Mouse (Mus musculus) layer of hippocampus, postnatal 14 days (tissue): ENCODE data around the gene Etv3. TPM values are rescaled to one million over a fixed set of nuclear protein-coding genes. Genes with fewer than 3 reads are reported as not detected.

Source experiments
- DNase-seq, 2 experiments: peaks; one replicate each; pipeline ENCODE4 v3.0.0; 2021 to 2022; ENCODE audit warnings: low spot score in 2 of 2, mixed read lengths in 1 of 2
- total RNA-seq, 2 experiments: library from RNA; stranded (reverse); gene quantifications; 2 replicates each; pipeline ENCODE4 v1.2.3; 2021

The Etv3 gene
- total RNA-seq, 2 experiments from 2014 or later: 18.0 to 18.2 TPM

DNA sequence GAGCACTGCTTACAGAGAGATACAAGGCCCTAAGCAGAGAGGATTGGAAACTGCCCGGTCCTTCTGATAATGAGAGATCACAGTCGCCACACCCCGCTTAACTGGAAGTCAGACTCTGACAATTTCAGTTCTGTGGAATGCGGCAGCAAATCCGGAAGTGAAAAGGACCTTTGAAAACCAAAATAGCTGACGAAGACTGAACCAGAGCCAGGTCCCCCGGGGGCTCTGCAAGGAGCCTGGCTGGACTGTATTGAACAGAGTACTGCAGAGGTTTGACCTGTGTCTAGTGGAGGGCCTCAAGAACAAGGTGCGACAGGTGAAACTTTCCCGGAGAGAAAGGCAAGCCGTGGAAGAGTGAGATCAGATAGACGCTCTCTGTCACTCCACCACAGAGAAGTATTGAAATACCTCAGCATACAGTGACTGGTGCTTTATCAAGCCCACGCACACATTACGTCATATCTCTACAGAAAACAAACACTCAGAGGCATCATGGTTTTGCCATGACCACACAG lies 9.6 kb upstream of the Etv3 start:
- DNase-seq: no peak

DNA sequence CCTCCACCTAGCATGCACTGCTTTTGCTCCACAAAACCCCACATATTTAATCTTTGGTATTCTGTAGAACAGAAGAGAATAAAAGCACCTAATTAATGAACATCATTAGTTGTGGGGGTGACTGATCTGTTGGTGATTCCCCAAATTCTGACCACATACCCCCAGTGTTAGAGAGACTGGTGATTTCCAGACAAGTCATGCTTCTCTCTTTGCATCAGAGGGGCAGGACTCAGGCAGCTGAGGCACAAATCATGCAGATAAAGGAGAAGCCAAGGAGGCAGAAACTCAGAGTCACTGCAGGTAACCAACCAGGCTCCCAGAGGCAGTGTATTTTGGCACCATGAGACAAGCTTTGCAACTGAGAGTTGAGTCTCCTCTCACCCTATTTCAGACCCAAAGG lies 6.8 kb upstream of the Etv3 start:
- no peak for DNase-seq

DNA sequence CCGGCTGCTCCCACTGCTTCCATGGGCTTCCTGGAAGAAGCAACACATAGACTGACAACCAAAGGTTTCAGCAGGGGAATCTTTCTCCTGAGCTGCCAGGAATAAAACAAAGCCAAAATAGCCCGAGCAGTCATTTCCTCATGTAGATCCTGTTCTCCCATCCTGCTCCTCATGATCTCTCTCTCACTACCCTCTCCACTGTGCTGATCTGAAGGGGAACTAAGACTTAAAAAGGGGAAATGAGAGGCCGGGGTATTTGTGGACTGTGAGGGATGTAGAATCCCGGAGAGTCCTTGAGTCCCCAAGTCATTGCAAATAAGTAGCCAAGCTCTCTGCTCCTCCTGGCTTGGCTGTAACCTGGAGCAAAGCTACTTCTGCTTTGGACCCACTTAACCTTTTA lies 4.1 kb upstream of the Etv3 start:
- no peak for DNase-seq

- DNase-seq: no peak
Observed at GRCm38 (mm10) chr3:87521833-87522232, 3.4 kb upstream of the Etv3 start.

DNA sequence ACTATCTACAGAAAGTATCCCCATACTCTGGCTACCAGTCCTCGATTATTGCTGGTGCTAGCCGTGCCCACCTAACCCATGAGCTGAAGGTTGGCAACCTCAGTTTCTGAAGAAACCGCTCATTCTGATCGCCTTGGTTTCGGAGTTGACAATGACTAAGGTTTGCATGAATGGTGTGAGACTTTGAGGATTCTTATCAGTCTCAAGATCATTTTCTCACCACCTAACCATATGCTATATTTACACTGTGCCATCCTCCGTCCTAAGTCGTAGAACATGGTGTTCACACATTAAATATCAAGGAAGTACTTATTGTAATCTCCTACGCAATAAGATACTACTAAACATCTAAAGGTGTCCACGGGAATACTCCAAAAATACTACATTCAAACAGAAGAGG lies 1.5 kb upstream of the Etv3 start:
- no peak for DNase-seq

- no peak for DNase-seq
Observed at GRCm38 (mm10) chr3:87525837-87526570, 797 bp downstream of the Etv3 start.

GRCm38 (mm10) chr3:87527139-87527538 lies 1.9 kb downstream of the Etv3 start:
- DNase-seq: no peak

DNA sequence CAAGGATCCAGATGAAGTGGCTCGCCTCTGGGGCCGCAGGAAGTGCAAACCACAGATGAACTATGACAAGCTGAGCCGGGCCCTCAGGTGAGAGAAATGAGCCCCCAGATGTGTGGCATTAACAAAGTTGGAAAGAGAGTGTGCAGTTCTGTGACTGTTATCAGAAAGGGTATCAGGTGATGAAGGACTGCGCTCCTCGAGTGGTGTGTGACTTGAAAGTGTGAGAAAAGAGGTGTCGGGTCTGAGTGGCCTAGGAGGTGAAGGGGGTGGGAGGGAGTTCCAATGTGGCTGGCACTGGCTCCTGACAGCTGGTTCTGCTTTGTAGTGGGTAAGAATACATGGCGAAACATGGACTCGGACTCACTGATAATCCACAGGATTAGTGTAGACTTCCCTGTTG lies 2.8 kb downstream of the Etv3 start:
- no peak for DNase-seq

DNA sequence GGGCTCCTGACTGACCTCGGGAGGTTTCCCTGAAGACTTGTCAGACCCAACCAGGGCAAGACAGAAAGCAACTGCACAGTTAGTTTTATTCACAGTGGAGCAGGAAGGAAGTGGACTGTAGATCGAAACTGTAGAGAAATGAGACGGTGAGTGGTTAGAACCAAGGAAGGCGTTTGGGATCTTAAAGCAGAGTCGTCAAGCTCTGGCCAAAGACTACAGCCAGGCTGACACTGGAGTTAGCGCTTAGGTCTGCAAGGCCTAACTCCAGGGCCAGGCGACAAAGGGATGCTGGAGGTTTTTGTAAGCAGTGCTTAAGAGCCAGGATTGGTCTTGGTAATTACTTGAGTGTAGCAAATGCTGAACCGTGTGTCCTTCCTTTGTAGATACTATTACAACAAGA lies 3.6 kb downstream of the Etv3 start:
- DNase-seq: no peak

DNA sequence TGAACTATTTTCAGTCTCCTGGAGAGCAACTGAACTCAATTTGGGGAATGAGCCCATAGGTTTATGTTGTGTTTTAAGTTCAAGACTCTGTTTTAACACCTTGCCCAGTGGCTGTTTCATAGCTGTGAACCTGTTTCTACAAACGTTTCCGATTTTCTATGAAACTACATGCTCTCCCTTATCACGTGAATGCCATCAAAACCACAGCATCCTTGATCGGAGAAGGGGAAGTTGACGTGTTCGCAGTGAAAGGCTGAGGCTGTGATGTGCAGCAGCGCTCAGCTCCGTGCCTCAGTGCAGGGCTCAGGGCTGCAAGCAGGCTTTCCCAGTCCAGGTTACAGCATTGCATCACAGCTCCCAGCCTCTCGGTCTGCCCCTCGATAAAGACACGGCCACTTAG lies 4.4 kb downstream of the Etv3 start:
- no peak for DNase-seq

DNA sequence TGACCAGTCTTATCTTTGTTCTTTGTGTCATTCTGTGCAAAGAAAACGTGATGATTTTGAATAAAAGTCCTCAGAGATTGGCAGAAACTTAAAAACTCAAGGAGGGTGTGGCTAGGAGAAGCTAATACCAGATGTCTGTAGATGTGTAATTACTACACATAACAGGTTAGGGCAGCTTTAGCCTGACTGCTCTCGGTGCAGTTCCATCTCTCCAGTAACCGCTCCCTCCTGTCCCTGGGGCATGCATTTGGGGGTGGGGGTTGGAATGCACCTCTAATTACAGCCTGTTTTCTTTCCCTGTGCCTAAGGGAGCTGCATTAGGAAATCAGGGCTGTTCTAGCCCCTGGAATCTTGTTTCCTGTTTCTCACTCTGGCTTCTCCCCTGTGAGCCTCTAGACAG lies 5.0 kb downstream of the Etv3 start:
- DNase-seq: no peak

DNA sequence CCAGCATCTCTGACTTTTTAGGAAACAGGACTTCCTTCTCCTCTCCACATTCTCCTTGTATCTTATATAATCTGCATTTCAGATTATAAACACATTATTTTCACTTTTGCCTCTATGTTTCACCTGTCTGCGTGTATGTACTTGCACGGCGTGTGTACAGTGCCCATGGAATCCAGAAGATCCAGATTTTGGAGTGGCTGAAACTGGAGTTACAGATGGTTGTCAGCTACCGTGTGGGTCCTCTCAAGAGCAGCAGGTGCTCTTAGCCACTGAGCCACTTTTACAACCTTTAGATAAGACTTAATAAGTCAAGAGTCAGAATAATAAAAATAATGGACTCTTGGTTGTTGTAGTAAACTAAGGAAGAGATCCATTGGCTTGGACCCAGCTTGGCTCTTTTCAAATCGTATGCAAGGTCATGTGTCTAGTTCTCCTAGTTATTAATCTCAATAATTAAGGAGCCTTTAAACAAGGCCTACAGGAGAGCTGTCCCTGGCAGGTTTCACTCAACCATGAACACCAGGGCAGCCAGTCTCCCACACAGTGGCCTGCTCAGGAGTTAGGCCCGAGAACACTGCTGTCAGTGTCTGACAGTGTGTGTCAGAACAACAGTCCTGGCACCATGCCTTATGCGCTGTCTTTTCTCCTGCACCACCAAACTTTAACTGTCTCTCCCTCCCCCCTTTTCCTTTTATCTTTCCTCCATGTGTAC lies 8.6 kb downstream of the Etv3 start:
- no peak for DNase-seq

- no peak for DNase-seq
Observed at GRCm38 (mm10) chr3:87538034-87538433, 12.8 kb downstream of the Etv3 start.

- DNase-seq: no peak
Observed at GRCm38 (mm10) chr3:87540028-87540675, 14.9 kb downstream of the Etv3 start.

- DNase-seq: no peak
Observed at GRCm38 (mm10) chr3:87540714-87541113, 15.5 kb downstream of the Etv3 start.

- no peak for DNase-seq
Observed at GRCm38 (mm10) chr3:87542481-87543215, 17.4 kb downstream of the Etv3 start.

GRCm38 (mm10) chr3:87545554-87545953 lies 20.3 kb downstream of the Etv3 start:
- DNase-seq: no peak

DNA sequence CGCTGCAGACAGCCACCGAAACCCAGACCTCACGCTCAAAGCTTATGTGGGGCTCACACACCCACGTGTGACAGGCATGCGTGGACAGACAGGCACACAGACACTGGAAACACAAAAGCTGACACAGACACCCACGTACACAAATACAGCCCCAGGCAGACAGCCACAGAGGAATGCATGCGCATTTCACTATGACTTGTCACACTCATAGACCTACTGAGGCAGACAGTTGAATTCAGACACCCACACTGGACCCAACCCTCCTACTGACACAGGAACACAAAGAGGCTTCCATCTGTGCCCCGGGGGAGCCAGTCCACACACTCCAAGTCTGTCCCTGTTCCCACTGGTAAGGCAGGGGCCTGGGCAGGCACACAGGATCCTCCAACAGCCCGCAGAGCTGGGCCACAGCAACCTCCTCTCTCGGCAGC lies 21.1 kb downstream of the Etv3 start:
- DNase-seq: peak; percentile 20 to 42

GRCm38 (mm10) chr3:87549908-87550307 lies 24.7 kb downstream of the Etv3 start:
- DNase-seq: no peak

DNA sequence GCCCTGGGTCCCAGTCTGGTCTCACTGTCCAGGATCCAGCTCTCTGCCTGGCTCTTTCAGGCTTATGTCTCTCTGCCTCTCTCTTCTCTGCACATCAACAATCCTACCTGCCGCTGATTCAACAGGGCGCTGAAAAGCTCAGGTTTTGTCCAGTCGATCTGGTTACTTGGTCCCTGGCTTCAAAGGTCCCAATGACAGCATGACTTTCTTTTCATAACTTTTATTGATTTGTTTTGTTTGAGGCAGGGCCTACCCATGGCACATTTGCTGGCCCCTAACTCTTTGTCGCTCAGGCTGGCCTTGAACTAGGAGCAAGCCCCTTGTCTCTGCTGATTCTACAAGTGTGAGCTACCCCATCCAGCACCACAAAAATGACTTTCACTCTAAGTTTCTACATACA lies 27.1 kb downstream of the Etv3 start:
- DNase-seq: no peak

DNA sequence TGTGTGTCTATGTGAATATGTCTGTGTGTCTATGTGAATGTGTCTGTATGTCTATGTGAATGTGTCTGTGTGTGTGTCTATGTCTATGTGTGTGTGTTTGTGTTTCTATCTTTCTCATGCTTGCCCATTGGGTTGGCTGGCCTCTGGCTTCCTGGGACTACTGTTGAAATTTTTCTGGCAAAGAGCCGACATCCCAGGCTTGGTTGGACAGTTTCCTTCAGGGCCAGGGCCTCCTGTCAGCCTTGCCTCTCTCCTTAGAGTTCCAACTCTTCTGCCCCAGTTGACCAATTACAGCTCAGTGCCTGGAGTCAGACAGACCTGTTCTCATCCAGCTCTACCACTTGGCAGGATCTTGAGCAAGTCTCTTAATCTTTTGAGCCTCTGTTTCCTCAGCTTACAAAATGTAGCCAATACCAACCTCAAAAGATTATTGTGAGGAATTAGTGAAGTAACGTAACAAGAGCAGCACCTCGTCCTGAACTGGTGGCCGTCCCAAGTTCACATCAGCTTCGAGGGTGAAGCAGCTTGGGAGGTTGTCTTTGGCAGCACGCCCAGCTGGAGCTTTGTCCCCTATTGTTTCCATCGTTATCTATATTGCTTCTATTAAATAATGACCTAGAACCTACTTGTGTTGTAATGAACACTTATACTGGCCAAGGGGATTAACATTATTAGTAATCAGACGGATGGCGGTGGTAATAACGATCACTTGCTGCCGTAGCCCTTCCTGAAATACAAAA lies 28.2 kb downstream of the Etv3 start:
- DNase-seq: no peak
